Mouse (Mus musculus) natural killer cell, adult 2 months (primary cell): ENCODE data around the gene Acsbg2.
A peak's percentile ranks its signal among the peaks of the same experiment; 100 is the strongest.
"Not testable (repeated sequence)": the region's sequence is repeated elsewhere in the genome, so short reads cannot be mapped to it uniquely, and the experiment has no call there.

Experiments
- DNase-seq, 2 experiments: peaks; one replicate each; pipeline ENCODE4 v3.0.0; 2022; ENCODE audit warnings: low spot score in 2 of 2

The Acsbg2 gene

GRCm38 (mm10) chr17:56874237-56874636 lies at the start of gene Acsbg2:
Gene Acsbg2 (minus strand): TSS chr17:56874447.
- DNase-seq = no peak

DNA sequence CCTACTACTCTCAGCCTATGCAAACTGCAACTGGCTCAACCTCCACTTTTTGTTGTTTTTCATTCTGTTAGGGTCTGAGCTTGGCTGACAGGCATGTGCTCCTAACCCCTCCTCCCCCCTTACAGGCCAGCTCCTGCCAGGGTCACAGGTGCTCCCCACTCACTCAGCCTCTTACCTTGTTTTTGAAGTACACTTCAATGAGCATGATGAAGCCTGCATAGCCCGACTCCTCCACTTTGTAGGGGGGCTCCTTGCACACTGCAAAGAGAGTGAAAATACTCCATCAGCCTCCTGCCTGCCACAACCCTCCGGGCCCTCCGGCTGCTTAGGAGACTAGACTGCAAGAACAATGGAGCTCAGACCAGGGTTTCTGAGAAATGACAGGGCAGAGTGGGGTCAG lies 45.5 kb upstream of the Acsbg2 start:
- no peak for DNase-seq

DNA sequence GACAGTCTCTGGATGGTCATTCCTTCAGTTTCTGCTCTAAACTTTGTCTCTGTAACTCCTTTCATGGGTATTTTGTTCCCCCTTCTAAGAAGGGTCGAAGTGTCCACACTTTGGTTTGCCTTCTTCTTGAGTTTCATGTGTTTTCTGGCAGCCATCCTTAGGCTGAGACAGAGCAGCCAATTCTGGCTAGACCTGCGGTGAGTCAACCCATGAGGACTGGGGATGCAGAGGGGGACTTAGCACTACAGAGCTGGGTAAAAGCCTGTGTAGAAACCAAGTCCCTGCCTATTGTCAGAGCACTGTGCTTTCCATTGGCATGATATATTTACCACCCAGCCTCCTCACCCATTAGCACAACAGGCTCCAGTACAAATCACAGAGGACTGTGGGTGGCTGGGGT lies 42.9 kb upstream of the Acsbg2 start:
- no peak for DNase-seq

GRCm38 (mm10) chr17:56913444-56913843 lies 39.2 kb upstream of the Acsbg2 start:
- peak in 1 of 2 experiments; percentile 45 for DNase-seq

- DNase-seq = peak in 1 of 2 experiments; percentile 18
These were observed 38.8 kb upstream of the Acsbg2 start for GRCm38 (mm10) chr17:56913023-56913422.

GRCm38 (mm10) chr17:56909764-56910163 lies 35.5 kb upstream of the Acsbg2 start:
- not testable (repeated sequence) for DNase-seq

DNA sequence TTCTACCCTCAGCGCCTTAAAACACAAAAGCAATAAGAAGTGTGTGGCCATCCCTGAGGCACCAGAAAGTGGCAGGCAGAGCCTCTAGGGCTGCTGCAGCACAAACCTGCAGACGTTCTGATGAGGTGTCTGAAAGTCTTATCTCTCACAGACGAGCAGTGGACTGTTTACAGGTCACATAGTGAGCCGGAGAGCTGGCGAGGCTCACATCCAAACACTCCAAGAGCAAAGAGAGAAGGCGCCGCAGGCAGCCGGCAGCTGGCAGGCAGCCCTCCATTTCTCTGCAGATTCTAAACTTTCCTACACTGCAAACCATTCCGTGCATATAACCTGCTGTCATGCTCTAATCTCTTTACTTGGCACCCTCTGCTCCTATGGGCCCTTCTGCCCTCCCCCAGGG lies 33.6 kb upstream of the Acsbg2 start:
- no peak for DNase-seq

DNA sequence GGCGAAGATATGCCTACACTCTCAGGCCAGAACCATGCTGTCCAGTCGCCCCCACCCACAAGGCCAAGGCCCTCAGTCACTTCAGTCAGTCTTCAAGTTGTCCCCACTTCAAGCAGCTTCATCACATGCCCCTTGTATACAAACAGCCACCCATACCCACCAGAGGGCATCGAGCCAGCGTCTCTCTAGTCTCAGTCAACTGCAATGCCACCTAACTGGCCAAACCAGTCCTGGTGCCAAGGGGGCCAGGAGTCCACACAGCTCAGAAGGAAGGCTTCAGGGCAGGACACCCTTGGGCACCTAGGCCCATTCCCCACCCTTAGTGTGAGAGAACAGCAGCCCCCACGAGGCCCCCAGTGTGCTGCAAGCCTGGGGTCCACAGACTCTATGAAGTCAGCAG lies 32.8 kb upstream of the Acsbg2 start:
- no peak for DNase-seq

DNA sequence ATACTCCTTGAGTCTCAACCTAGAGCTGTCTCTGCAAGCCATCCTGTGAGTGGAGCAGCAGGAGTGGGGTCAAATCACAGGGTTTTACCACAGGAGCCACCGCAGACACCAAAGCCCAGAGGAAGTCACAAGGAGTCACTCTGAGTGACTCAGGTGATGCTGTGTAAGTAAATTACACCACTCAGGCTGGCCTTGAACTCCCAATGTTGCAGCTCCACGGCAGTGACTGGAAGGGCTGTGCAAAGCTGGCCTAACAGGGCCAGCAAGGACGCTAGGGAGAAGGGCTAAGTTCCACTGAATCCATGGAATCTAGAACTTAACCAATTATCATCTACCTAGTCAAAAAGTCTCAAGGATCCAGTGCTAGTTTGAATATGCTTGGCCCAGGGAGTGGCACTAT lies 31.9 kb upstream of the Acsbg2 start:
- peak in 1 of 2 experiments; percentile 31 for DNase-seq

- no peak for DNase-seq
These were observed 28.5 kb upstream of the Acsbg2 start for GRCm38 (mm10) chr17:56902698-56903097.

DNA sequence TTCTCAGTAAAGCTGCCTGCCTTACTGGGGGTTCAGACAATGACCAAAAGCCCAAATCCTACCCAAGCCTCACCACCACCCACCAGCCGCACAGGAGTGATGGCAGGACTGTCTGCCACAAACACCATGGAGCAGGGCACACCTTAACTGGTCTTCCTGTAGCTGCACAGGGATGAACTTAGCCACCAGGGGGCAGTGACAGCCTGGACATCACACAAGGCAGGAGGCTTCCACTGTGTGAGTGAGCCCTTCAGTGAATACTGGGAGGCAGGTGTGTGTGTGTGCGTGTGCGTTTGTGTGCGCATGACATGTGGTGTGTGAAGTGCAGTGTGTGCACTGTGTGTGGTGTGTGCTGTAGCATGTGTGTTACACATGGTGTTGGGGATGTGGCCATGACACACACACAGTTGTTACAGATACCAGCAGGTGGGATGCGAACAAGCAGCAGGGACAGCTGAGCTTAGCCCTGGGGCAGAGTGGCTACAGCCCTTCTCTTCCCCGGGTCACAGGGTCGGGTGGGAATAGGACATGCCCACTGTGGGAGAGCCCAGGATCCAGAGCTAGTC lies 23.5 kb upstream of the Acsbg2 start:
- DNase-seq = peak; percentile 72 to 83

DNA sequence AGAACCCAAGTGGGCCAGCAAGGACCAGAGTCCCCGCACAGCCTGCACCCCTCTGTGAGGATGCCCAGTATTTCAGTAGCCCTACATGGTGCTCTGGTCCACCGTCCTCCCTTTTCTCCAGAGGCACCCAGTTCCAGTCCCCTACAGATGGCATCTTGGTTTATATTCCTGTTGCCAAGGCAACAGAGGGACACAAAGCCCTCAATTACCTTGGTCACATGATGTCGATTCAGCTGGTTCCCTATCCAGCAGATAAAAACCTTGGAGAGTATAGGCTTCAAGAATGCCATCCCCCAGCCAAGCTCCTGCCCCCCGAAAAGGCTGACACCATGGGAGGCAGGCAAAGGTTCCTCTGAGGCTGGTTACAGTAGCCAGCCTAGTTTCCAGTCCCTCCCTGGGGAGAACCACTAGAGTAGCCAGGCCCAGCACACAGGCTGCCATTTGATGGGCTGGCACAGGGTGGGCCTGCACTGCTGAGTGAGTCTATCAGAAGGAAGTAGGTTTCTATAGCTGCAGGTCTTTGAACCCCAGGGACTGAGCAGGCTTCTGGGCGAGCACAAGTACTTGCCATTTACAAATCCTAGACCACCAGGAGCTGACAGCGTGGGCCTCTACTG lies 22.4 kb upstream of the Acsbg2 start:
- DNase-seq = no peak

GRCm38 (mm10) chr17:56895368-56895918 lies 21.2 kb upstream of the Acsbg2 start:
- DNase-seq = no peak

DNA sequence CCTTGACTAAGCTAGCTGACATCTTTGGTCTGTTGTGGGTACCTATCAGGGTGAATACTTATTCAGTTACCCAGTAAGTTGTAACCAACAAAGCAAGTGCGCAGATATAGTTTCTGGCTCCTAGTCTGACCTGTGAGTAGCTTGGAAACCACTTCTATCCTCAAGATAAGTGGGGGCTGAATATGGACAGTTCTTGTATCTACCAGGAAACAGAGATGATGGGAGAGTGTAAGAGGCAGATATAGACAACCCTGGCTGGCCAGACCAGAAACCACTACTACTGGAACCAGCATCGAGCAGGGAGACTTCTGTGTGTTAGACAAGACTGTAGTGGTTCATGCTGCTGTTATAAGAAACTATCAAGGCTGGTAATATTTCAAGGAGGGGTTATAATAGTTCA lies 15.8 kb upstream of the Acsbg2 start:
- DNase-seq = no peak

DNA sequence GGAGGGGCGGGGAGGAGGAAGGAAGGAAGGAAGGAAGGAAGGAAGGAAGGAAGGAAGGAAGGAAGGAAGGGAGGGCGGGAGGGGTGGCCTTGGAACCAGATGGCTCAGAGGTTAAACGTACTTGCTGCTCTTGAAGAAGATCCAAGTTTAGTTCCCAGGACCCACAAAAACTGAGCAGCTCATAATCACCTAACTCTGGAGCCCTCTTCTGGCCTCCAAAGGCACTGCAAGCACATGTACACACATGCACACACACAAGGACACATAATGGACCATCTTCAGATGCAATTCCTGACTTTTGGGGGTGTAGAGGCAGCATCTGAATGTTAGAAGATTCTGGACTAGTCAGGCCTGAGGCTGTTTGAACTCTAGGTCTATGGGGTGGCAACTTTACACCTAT lies 13.8 kb upstream of the Acsbg2 start:
- DNase-seq = no peak

GRCm38 (mm10) chr17:56884809-56885208 lies 10.6 kb upstream of the Acsbg2 start:
- DNase-seq = peak in 1 of 2 experiments; percentile 15

GRCm38 (mm10) chr17:56884331-56884730 lies 10.1 kb upstream of the Acsbg2 start:
- no peak for DNase-seq

DNA sequence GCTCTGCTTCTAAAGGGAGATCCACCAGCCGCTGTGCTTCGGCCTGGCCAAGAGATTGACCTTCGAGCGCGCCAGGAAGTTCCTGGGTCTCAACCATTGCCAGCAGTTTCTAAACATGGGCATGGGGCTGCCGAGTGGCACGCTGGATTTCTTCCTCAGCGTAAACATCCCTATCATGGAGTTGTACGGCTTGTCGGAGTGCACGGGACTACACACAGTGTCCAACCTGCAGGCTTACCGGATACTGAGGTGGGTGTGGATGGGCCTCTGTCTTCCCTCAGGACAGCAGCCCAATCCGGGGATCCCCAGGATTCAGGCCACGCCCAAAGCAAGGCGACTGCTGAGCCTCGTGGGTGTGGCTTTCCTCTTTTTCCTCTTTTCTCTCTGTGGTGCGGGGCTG lies 9.4 kb upstream of the Acsbg2 start:
- no peak for DNase-seq

DNA sequence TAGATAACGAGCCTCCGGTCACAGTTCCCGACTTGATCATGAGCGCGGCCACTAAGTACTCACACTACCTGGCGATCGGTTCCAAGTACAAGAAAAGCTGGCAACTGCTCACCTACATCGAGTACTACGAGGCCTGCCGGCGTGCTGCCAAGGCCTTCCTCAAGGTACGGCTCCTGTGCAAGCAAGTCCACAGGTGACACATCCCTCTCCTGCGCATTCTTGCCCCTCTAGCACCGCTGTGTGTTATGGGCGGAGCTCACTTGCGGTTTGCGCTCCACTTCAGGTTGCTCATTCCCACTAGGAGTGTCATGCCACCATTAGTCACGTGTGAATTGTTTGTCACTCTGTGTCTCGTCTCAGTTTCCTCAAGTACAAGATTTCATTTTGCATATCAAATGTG lies 3.2 kb upstream of the Acsbg2 start:
- DNase-seq = no peak

- no peak for DNase-seq
These were observed 2.7 kb upstream of the Acsbg2 start for GRCm38 (mm10) chr17:56876981-56877380.

DNA sequence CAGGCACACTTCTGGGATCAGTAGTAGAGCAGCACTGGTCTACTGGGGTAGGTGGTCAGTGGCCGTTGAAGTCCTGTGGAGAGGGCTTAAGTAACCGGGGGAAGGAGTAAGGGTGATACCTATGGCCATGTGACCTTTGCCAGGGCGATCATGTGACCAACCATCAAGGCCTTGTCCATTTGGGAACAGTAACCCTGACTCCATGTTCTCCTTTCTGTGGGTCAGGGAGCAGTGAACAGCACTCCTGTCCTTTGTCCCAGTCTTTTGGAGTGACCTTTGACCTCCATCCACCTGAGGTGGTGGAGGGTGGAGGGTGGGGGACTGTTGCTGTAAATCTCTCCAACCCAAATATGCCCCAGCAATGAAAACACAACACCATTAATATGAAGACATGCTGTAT lies 2.2 kb upstream of the Acsbg2 start:
- no peak for DNase-seq

DNA sequence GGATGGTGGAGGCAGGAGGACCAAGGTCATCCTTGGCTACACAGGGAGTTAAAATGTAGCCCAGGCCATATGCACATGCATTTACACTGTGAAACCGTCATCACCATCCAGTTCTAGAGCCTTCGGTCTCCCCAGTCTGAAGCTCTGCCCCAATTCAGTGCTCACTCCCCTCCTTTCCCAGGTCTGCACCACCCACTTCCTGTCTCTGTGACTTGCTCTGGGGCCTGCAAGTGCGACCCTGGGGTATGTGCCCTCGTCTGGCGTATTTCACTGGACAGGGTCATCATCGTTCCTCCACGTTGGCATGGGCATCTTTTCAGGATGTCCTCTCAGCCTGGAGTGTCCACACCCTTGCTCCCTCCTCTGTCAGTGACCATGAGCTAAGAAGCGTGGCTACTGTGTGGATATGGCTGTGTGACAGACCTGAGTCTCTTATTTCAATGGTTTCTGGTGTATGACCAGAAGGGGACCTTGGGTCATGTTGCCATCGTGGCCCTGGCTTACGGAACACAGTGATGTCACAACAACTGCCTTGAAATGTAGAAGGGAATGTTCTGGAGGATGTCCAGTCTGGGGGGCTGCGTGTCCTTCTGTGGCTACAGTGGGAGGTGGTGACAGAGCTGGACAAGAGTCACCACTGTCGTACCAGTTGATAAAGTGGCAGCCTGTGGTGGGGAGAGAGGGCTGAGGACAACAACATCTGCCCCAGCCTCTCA lies 847 bp upstream of the Acsbg2 start, which contains the start of gene 1700061G19Rik:
TSS of gene 1700061G19Rik (plus strand) at position 542 of the 716 bp plus-strand sequence.
- DNase-seq = no peak

DNA sequence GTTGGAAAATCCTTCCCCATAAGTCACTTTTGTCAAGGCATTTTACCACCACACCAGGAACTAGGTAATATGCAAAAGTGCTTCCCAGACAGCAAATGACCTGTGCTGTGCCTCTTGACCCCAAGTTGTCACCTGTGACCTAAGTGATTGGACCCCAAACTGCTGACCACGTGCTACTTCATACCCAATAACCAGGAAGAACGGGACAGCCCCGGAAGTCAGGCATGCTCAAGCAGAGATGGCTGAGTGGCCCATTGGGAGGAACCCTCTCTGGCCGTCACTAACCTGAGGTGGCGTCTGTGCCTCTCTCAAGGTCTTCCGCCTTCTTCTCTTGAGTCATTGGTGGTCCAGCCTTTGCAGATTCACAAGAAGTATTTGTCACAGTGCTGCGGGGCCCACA lies 1.7 kb downstream of the Acsbg2 start:
- DNase-seq = no peak
